Mouse (Mus musculus) gastrocnemius, postnatal 36 days (tissue): ENCODE data around the gene Cebpz. TPM values are rescaled to one million over a fixed set of nuclear protein-coding genes. Genes with fewer than 3 reads are reported as not detected.
A peak's percentile ranks its signal among the peaks of the same experiment; 100 is the strongest.

Experiments
- DNase-seq, 2 experiments: peaks; one replicate each; pipeline ENCODE4 v3.0.0; 2022
- intact Hi-C: fragments of 180-260 bp; cut with DNase I; formaldehyde crosslinking; loops from one replicate; pipeline ENCODE4 v1.15.1; 2025
- total RNA-seq, 2 experiments: library from RNA; stranded (reverse); gene quantifications; 2 replicates each; pipeline ENCODE4 v1.2.3; 2021

Cebpz gene
- total RNA-seq, 2 experiments from 2014 or later: 17.8 to 24.8 TPM

- no peak for DNase-seq
- intact Hi-C loops: no loop called here
Observed at GRCm38 (mm10) chr17:78906892-78907291, 30.0 kb downstream of the Cebpz start, which contains the start of gene Sult6b1. Sult6b1 (minus strand) TSS chr17:78906992.

- intact Hi-C loops: no loop called here
- DNase-seq: no peak
Observed at GRCm38 (mm10) chr17:78903158-78903557, 33.7 kb downstream of the Cebpz start.

GRCm38 (mm10) chr17:78895394-78895793 is 41.5 kb downstream of the Cebpz start:
- DNase-seq: no peak

GRCm38 (mm10) chr17:78894991-78895390 is 41.9 kb downstream of the Cebpz start:
- DNase-seq: no peak
- intact Hi-C loops: no loop called here

More at GRCm38 (mm10) chr17:78895394-78895793, 41.5 kb downstream of the Cebpz start:
- intact Hi-C loops: no loop called here

- DNase-seq: no peak
- intact Hi-C loops: no loop called here
Observed at GRCm38 (mm10) chr17:78891020-78891419, 45.8 kb downstream of the Cebpz start.

GRCm38 (mm10) chr17:78889184-78889583 is 47.7 kb downstream of the Cebpz start:
- intact Hi-C loops: no loop called here
- DNase-seq: no peak

- no peak for DNase-seq
- intact Hi-C loops: no loop called here
Observed at GRCm38 (mm10) chr17:78888554-78888953, 48.3 kb downstream of the Cebpz start.

- intact Hi-C loops: no loop called here
- DNase-seq: no peak
Observed at GRCm38 (mm10) chr17:78885286-78886065, 51.4 kb downstream of the Cebpz start.

GRCm38 (mm10) chr17:78883291-78883690 is 53.6 kb downstream of the Cebpz start:
- intact Hi-C loops: no loop called here
- no peak for DNase-seq

- peak; percentile 71 to 74 for DNase-seq
- intact Hi-C loops: no loop called here
Observed at GRCm38 (mm10) chr17:78882401-78883112, 54.3 kb downstream of the Cebpz start, which contains the start of gene Eif2ak2. Eif2ak2 (minus strand) TSS chr17:78882573.

GRCm38 (mm10) chr17:78881878-78882304 is 55.0 kb downstream of the Cebpz start:
- no peak for DNase-seq
- intact Hi-C loops: no loop called here

GRCm38 (mm10) chr17:78873886-78874285 is 63.0 kb downstream of the Cebpz start:
- no peak for DNase-seq
- intact Hi-C loops: no loop called here

Other genes starting within 250 kb of the Cebpz start
- gene Strn, start 199.9 kb downstream of the Cebpz start, total RNA-seq: 1 to 10 TPM; 5.1 to 6.1 TPM
- 1 to 10 TPM; 5.9 to 6.5 TPM for gene Heatr5b, start 101.7 kb downstream of the Cebpz start, total RNA-seq
- gene Gpatch11, start 101.5 kb downstream of the Cebpz start, total RNA-seq: 10 to 100 TPM; 17.0 to 20.7 TPM
- gene Eif2ak2, start 54.5 kb downstream of the Cebpz start, total RNA-seq: 1 to 10 TPM; 3.4 to 3.6 TPM
- gene Sult6b1, start 30.1 kb downstream of the Cebpz start, total RNA-seq: not detected
- 10 to 100 TPM; 33.4 to 48.2 TPM for gene Cebpzos, start 20.6 kb downstream of the Cebpz start, total RNA-seq
- 10 to 100 TPM; 24.0 to 27.6 TPM for gene Ndufaf7, start 70 bp upstream of the Cebpz start, total RNA-seq
- 1 to 10 TPM; 7.2 to 8.7 TPM for gene Prkd3, start 83.8 kb upstream of the Cebpz start, total RNA-seq
- gene Qpct, start 114.8 kb upstream of the Cebpz start, total RNA-seq: 1 to 10 TPM; 2.1 to 2.8 TPM